Mouse (Mus musculus): ENCODE measurements around the gene Spag16.

Spag16 gene

GRCm38 (mm10) chr1:70518918-70519317, 692.1 kb downstream of the Spag16 start:
- DNase-seq, result no peak

- no peak for DNase-seq
Observed at GRCm38 (mm10) chr1:70527134-70527533, 700.4 kb downstream of the Spag16 start.

- no peak for DNase-seq
Observed at GRCm38 (mm10) chr1:70529771-70530170, 703.0 kb downstream of the Spag16 start.

- no peak for DNase-seq
Observed at GRCm38 (mm10) chr1:70551839-70552238, 725.1 kb downstream of the Spag16 start.

- no peak for DNase-seq
Observed at GRCm38 (mm10) chr1:70621805-70622204, 795.0 kb downstream of the Spag16 start.

GRCm38 (mm10) chr1:70624803-70625460, 798.2 kb downstream of the Spag16 start:
- DNase-seq, result no peak

- DNase-seq, result no peak
Observed at GRCm38 (mm10) chr1:70652719-70653118, 825.9 kb downstream of the Spag16 start.

- DNase-seq, result no peak
Observed at GRCm38 (mm10) chr1:70692529-70692928, 865.8 kb downstream of the Spag16 start.

GRCm38 (mm10) chr1:70700270-70700669, 873.5 kb downstream of the Spag16 start:
- no peak for DNase-seq

GRCm38 (mm10) chr1:70703934-70704333, 877.2 kb downstream of the Spag16 start:
- DNase-seq, result no peak

- no peak for DNase-seq
Observed at GRCm38 (mm10) chr1:70705821-70706220, 879.1 kb downstream of the Spag16 start.

GRCm38 (mm10) chr1:70725045-70725444, 898.3 kb downstream of the Spag16 start:
- DNase-seq, result no peak

GRCm38 (mm10) chr1:70725655-70726066, 898.9 kb downstream of the Spag16 start, which contains the start of gene Vwc2l:
TSS of gene Vwc2l (plus strand) at chr1:70725715.
- DNase-seq, result peak; percentile 5

Measured in lung, postnatal 36 days (tissue).